Mouse (Mus musculus) heart, postnatal 0 days (tissue): ENCODE measurements around the gene Rxra.

ENCODE experiments used
- CTCF ChIP-seq: IDR thresholded peaks from 2 replicates; pipeline ENCODE4 v1.5.1; 2016; ENCODE audit warnings: antibody characterized with exemption, control low read depth, low read depth
- EP300 ChIP-seq: IDR thresholded peaks from 2 replicates; pipeline ENCODE4 v1.6.1; 2016; ENCODE audit warnings: antibody characterized with exemption, low read depth

DNA sequence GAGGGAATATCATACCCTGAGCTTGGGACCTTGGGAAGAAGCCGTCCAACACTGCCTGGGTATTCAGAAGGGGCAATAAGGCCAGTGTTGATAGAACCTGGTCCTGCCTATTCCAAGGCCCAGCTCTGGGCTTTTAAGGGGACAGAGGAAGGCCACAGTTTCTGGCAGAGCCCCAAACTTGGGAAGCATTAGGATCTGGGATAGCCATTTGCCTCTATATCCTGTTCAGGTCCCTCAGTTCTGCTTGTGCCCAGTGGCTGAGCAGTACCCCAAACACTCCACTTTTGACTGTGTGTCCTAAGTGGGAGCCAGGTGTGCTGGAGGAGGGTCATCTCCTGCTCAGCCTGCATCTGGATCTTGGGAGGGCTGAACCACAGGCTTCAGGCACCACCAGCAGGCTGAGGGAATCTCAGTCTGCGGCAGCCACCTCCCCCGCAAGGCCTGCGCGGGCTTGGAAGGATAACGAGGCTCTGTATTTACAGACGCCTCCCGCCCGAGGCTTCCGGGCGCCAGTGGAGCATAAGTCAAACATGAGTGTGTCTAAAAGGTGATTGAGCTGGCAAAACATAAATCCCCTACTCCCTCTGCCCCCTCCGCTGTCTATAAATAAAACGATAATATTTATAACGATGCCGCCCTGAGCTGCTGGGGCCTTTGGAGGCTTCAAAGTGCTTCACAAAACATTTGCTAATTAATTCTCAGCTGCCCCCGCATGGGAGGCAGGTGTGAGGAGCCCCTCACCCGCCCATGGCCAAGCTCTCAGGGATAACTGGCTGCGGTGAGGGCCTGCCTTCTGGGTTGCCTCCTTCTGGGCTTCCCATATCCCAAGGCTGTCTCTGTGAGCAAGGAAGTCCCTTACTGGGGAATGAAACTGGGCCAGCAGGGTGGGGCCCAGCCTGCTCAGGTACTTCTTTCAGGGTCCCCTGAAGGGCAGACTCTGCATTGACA, 69.7 kb downstream of the Rxra start:
- no peak for TF ChIP-seq CTCF
- no peak for TF ChIP-seq EP300
